Mouse (Mus musculus) midbrain, embryonic 15.5 days (tissue): ENCODE results near the gene Cldn5. TPM values are rescaled to one million over a fixed set of nuclear protein-coding genes. Genes with fewer than 3 reads are reported as not detected.

Experiments used
- polyA plus RNA-seq: library from polyadenylated mRNA; unstranded; fragments of >200 nt; fragmentation: Nextera tagmentation; extraction: Ambion mirVana; gene quantifications from 2 replicates; pipeline ENCODE4 v1.2.1, GENCODE M21; 2015

Gene Cldn5
- polyA plus RNA-seq, 1 experiment from 2014 or later: 107 TPM

Other genes with a start within 250 kb of the Cldn5 start
- 0.80 and 0.98 TPM in 2 replicates for gene Tbx1, start 186.2 kb upstream of the Cldn5 start, polyA plus RNA-seq
- gene Gp1bb, start 154.4 kb upstream of the Cldn5 start, polyA plus RNA-seq: 13.1 and 13.7 TPM in 2 replicates
- gene Gm49601, start 150.4 kb upstream of the Cldn5 start, polyA plus RNA-seq: 22.8 and 23.3 TPM in 2 replicates
- gene Sept5, start 146.9 kb upstream of the Cldn5 start, polyA plus RNA-seq: 223 and 229 TPM in 2 replicates
- gene Ufd1, start 34.9 kb downstream of the Cldn5 start, polyA plus RNA-seq: 107 and 122 TPM in 2 replicates
- 6.9 and 8.5 TPM in 2 replicates for gene Cdc45, start 35.1 kb downstream of the Cldn5 start, polyA plus RNA-seq
- 48.2 and 50.5 TPM in 2 replicates for gene 2510002D24Rik, start 59.7 kb downstream of the Cldn5 start, polyA plus RNA-seq
- gene Gm28539, start 59.7 kb downstream of the Cldn5 start, polyA plus RNA-seq: 0.17 and 0.28 TPM in 2 replicates
- 73.1 and 74.2 TPM in 2 replicates for gene Mrpl40, start 100.0 kb downstream of the Cldn5 start, polyA plus RNA-seq
- 22.7 and 29.1 TPM in 2 replicates for gene Hira, start 100.2 kb downstream of the Cldn5 start, polyA plus RNA-seq